Mouse (Mus musculus) liver, embryonic 14.5 days (tissue): ENCODE results near the gene Gm49403.

ENCODE experiments used
- CTCF ChIP-seq: IDR thresholded peaks from 2 replicates; pipeline ENCODE4 v1.5.1; 2016; ENCODE audit warnings: antibody characterized with exemption, low read depth, control low read depth
- EP300 ChIP-seq: IDR thresholded peaks from 2 replicates; pipeline ENCODE4 v1.6.1; 2016; ENCODE audit warnings: antibody characterized with exemption, low read depth

DNA sequence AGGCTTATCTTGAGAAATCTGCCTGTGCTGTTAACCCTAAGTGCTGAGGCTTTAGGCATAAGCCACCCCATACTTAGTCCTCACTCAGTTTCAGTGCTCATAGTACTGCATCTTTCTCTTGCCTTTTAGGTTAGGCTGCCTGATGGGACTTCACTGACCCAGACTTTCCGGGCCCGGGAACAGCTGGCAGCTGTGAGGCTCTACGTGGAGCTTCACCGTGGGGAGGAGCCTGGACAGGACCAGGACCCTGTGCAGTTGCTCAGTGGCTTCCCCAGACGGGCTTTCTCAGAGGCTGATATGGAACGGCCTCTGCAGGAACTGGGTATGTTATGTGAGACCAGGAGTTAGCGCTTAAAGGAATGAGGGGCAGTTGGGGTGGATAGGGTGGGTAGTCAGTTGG, 8.7 kb upstream of the Gm49403 start:
- TF ChIP-seq CTCF (no peak), EP300 (no peak)
